ENCODE assay signal across 43 mouse cellular contexts in genomic region chr1:74897976-74898375, GRCm38 (mm10). TPM values are rescaled to one million over a fixed set of nuclear protein-coding genes. Genes with fewer than 3 reads are reported as not detected.
DNase-seq lines count a peak whose midpoint lies in the region; ATAC-seq and TF ChIP-seq lines count a peak whose summit lies in the region.
"Had no signal": no experiment of that assay in that cellular context is flagged by ENCODE, and none has a peak within 500 bp of the region (broad histone marks: within the 10 kb centered on the region; RNA-seq: fewer than 3 reads in every experiment).

No protein-coding gene starts in this region.

- H3K9ac ChIP-seq in limb, embryonic 11.5 days (ENCODE audit: low read length) = no peak overlapping the region
- H3K9ac ChIP-seq: embryonic facial prominence, embryonic 15.5 days; forebrain, embryonic 15.5 days; hindbrain, embryonic 14.5 days; liver, embryonic 14.5 days; neural tube, embryonic 12.5 days had no signal

- 3% methylated on average over 7 of the region's 7 CpGs for WGBS in limb, embryonic 11.5 days

- peak; percentile 11 for DNase-seq in embryo, embryonic 9.5 days (ENCODE audit: extremely low spot score)
- DNase-seq in embryo, embryonic 10.5 days (ENCODE audit: low spot score) = no peak
- DNase-seq in ZHBTc4 (ENCODE audit: low read depth, low spot score) = peak; percentile 14
- peak; percentile 36 for DNase-seq in limb, embryonic 11.5 days (ENCODE audit: low spot score)
- no peak for DNase-seq in left cerebral cortex, postnatal 25 days (ENCODE audit: low spot score in 2 of 2)
- no peak for DNase-seq in frontal cortex, postnatal 10 days (ENCODE audit: low spot score in 2 of 2)
- DNase-seq: adrenal gland, postnatal 10 days; cerebellum, adult 11-12 months; gastrocnemius, adult 2 months; gastrocnemius, postnatal 36 days; heart, adult 18-20 months; heart, postnatal 4 days; kidney, adult 2 months; kidney, postnatal 36 days; liver; lung, adult 2 months; lung, postnatal 10 days; right cerebral cortex, adult 18-20 months; right cerebral cortex, postnatal 4 days; thymus, adult 18-20 months; thymus, postnatal 36 days had no signal

- no peak overlapping the region for H3K4me2 ChIP-seq in limb, embryonic 11.5 days (ENCODE audit: low read depth, severe bottlenecking)
- H3K4me2 ChIP-seq: embryonic facial prominence, embryonic 15.5 days; forebrain, embryonic 15.5 days; heart, embryonic 11.5 days; hindbrain, embryonic 14.5 days had no signal

- no peaks in the 10 kb centered on the region for H3K36me3 ChIP-seq in E14TG2a.4 (ENCODE audit: insufficient read depth, low read length)
- H3K36me3 ChIP-seq in limb, embryonic 11.5 days (ENCODE audit: control insufficient read depth, insufficient read depth, low read length) = no peaks in the 10 kb centered on the region
- H3K36me3 ChIP-seq: embryonic facial prominence, embryonic 15.5 days; forebrain, embryonic 15.5 days; neural tube, embryonic 12.5 days had no signal

- intact Hi-C loops in left cerebral cortex, postnatal 25 days (cut with DNase I) = no loop called here

- ATAC-seq in limb, embryonic 11.5 days (ENCODE audit: insufficient number of reproducible peaks, low FRiP score, low TSS enrichment, low read depth) = 0 out of 2 replicates have a peak, but pooled peaks have one; percentile 16
- ATAC-seq: inflammation-experienced regulatory T-cells, adult 6 months had no signal

- H3K4me1 ChIP-seq in E14TG2a.4 (replicated peaks; ENCODE audit: low read depth, low read length) = peaks cover 73% of the 10 kb centered on the region
- H3K4me1 ChIP-seq in limb, embryonic 11.5 days (ENCODE audit: control insufficient read depth, insufficient read depth, low read length) = peaks cover 18% of the 10 kb centered on the region

- peaks cover 95% of the 10 kb centered on the region for H3K27me3 ChIP-seq in E14TG2a.4 (ENCODE audit: insufficient read depth, low read length)
- peaks cover 85% of the 10 kb centered on the region for H3K27me3 ChIP-seq in limb, embryonic 11.5 days (ENCODE audit: control insufficient read depth, insufficient read depth, low read length)

- H3K27ac ChIP-seq in limb, embryonic 11.5 days (replicated peaks; ENCODE audit: low read depth, low read length) = no peak overlapping the region
- H3K27ac ChIP-seq: embryonic facial prominence, embryonic 15.5 days; forebrain, embryonic 15.5 days; gastrocnemius, adult 2 months; hindbrain, embryonic 14.5 days; layer of hippocampus, adult 2 months; left cerebral cortex, adult 2 months; liver, embryonic 14.5 days; macrophage; neural tube, embryonic 12.5 days; stomach, postnatal 0 days had no signal

- no peaks in the 10 kb centered on the region for H3K9me3 ChIP-seq in E14TG2a.4 (ENCODE audit: low read length)
- no peaks in the 10 kb centered on the region; the same call in 1 of the 2 replicates for H3K9me3 ChIP-seq in limb, embryonic 11.5 days (ENCODE audit: control insufficient read depth, low read length)
- H3K9me3 ChIP-seq: embryonic facial prominence, embryonic 15.5 days; forebrain, embryonic 15.5 days; neural tube, embryonic 12.5 days had no signal

- H3K4me3 ChIP-seq in E14TG2a.4 (replicated peaks; ENCODE audit: low read length) = peak overlapping the region; percentile 29; the same call in 1 of the 2 replicates
- H3K4me3 ChIP-seq in limb, embryonic 11.5 days (ENCODE audit: low read depth, low read length) = no peak overlapping the region
- H3K4me3 ChIP-seq: embryonic facial prominence, embryonic 15.5 days; forebrain, embryonic 15.5 days; gastrocnemius, adult 2 months; layer of hippocampus, adult 2 months; left cerebral cortex, adult 2 months; myocyte; neural tube, embryonic 12.5 days had no signal

- TF ChIP-seq CTCF in E14TG2a.4 (conservative IDR thresholded peaks at IDR 0.05; ENCODE audit: low read length) = no peak

RNA-seq across cellular contexts. Expression of gene Cryba2, which starts 5.0 kb away (rescaled TPM):
- polyA plus RNA-seq in limb, embryonic 11.5 days (2014; fragmentation: Nextera tagmentation; extraction: Ambion mirVana) = not detected in 2 replicates
- not detected for total RNA-seq in left cerebral cortex, postnatal 25 days (2021)
- total RNA-seq: common myeloid progenitor, adult 5-6 weeks; gastrocnemius, adult 2 months; gastrocnemius, postnatal 36 days; heart, adult 18-20 months; heart, postnatal 4 days; layer of hippocampus, adult 2 months; left cerebral cortex, adult 2 months; megakaryocyte-erythroid progenitor cell, adult 5-6 weeks; midbrain, postnatal 0 days had no signal
- polyA plus RNA-seq: forebrain, embryonic 15.5 days; heart, embryonic 11.5 days; heart, embryonic 16.5 days; inflammation-experienced regulatory T-cells, adult 6 months; kidney, adult 2 months; kidney, embryonic 16.5 days; liver, embryonic 14.5 days; lung, adult 2 months; macrophage; myocyte; neural tube, embryonic 12.5 days; spleen, adult 2 months had no signal

RNA-seq across cellular contexts. Expression of gene Fev, which starts 12.8 kb away (rescaled TPM):
- polyA plus RNA-seq in limb, embryonic 11.5 days (2014; fragmentation: Nextera tagmentation; extraction: Ambion mirVana) = not detected in 2 replicates
- not detected for total RNA-seq in left cerebral cortex, postnatal 25 days (2021)
- total RNA-seq: common myeloid progenitor, adult 5-6 weeks; gastrocnemius, adult 2 months; gastrocnemius, postnatal 36 days; heart, adult 18-20 months; heart, postnatal 4 days; layer of hippocampus, adult 2 months; layer of hippocampus, postnatal 14 days; left cerebral cortex, adult 2 months; left cerebral cortex, postnatal 36 days; megakaryocyte-erythroid progenitor cell, adult 5-6 weeks had no signal
- polyA plus RNA-seq: frontal cortex, adult 2 months; inflammation-experienced regulatory T-cells, adult 6 months; kidney, adult 2 months; lung, adult 2 months; macrophage; myocyte; neural tube, embryonic 12.5 days had no signal

RNA-seq across cellular contexts. Expression of gene Cfap65, which starts 37.4 kb away (rescaled TPM):
- polyA plus RNA-seq in limb, embryonic 11.5 days (2014; fragmentation: Nextera tagmentation; extraction: Ambion mirVana) = not detected in 2 replicates
- 1 to 10 TPM; 2.1 to 2.4 TPM for total RNA-seq in left cerebral cortex, postnatal 25 days (2021)
- total RNA-seq: adrenal gland, postnatal 10 days; common myeloid progenitor, adult 5-6 weeks; gastrocnemius, adult 2 months; gastrocnemius, postnatal 36 days; heart, postnatal 4 days; megakaryocyte-erythroid progenitor cell, adult 5-6 weeks had no signal
- polyA plus RNA-seq: heart, embryonic 11.5 days; inflammation-experienced regulatory T-cells, adult 6 months; macrophage; myocyte; spleen, adult 2 months; stomach, postnatal 0 days had no signal

RNA-seq across cellular contexts. Expression of gene Cdk5r2, which starts 43.2 kb away (rescaled TPM):
- polyA plus RNA-seq in limb, embryonic 11.5 days (2014; fragmentation: Nextera tagmentation; extraction: Ambion mirVana) = not detected in 2 replicates
- 100 to 1,000 TPM; 441 to 447 TPM for total RNA-seq in left cerebral cortex, postnatal 25 days (2021)
- total RNA-seq: common myeloid progenitor, adult 5-6 weeks; gastrocnemius, adult 2 months; gastrocnemius, postnatal 36 days; heart, adult 18-20 months; heart, postnatal 4 days; megakaryocyte-erythroid progenitor cell, adult 5-6 weeks had no signal
- polyA plus RNA-seq: heart, embryonic 16.5 days; inflammation-experienced regulatory T-cells, adult 6 months; kidney, embryonic 16.5 days; macrophage; spleen, adult 2 months had no signal

RNA-seq across cellular contexts. Expression of gene Ihh, which starts 53.5 kb away (rescaled TPM):
- 0.27 and 0.61 TPM in 2 replicates for polyA plus RNA-seq in limb, embryonic 11.5 days (2014; fragmentation: Nextera tagmentation; extraction: Ambion mirVana)
- under 1 TPM; 0.21 to 0.41 TPM for total RNA-seq in left cerebral cortex, postnatal 25 days (2021)
- total RNA-seq: common myeloid progenitor, adult 5-6 weeks; megakaryocyte-erythroid progenitor cell, adult 5-6 weeks had no signal
- polyA plus RNA-seq: inflammation-experienced regulatory T-cells, adult 6 months had no signal

Comparison
In these comparisons a context has a peak if more than half of its experiments do, and no peak if none do; other contexts are left out.
1. DNase-seq: peak in embryo, embryonic 9.5 days (single experiment), ZHBTc4 (single experiment) and limb, embryonic 11.5 days (single experiment); none in embryo, embryonic 10.5 days (single experiment), left cerebral cortex, postnatal 25 days (0 of 2) and frontal cortex, postnatal 10 days (0 of 2).